Mouse (Mus musculus) erythroblast, embryonic 14.5 days (primary cell): ENCODE results near the gene Tbc1d24.

Source experiments
- GATA1 ChIP-seq: IDR thresholded peaks from 2 replicates; pipeline ENCODE4 v1.6.1; 2012; ENCODE audit warnings: low read length, inconsistent platforms, mixed read lengths
- TAL1 ChIP-seq: IDR thresholded peaks from 3 replicates; pipeline ENCODE4 v1.6.1; 2012; ENCODE audit warnings: low read length, inconsistent platforms, mixed read lengths

GRCm38 (mm10) chr17:24205284-24205888 is at the start of gene Tbc1d24:
- TF ChIP-seq GATA1 = no peak
- TF ChIP-seq TAL1 = no peak
